Mouse (Mus musculus): Measurements from ENCODE around the gene Dusp7.

Dusp7 gene

GRCm38 (mm10) chr9:106392828-106393527 lies 24.5 kb downstream of the Dusp7 start:
- no peak for DNase-seq (ENCODE audit: low spot score)

- DNase-seq (ENCODE audit: low spot score) = no peak
These were observed 25.1 kb downstream of the Dusp7 start for GRCm38 (mm10) chr9:106393548-106393947.

GRCm38 (mm10) chr9:106394649-106395602 lies 26.5 kb downstream of the Dusp7 start:
- no peak for DNase-seq (ENCODE audit: low spot score)

DNA sequence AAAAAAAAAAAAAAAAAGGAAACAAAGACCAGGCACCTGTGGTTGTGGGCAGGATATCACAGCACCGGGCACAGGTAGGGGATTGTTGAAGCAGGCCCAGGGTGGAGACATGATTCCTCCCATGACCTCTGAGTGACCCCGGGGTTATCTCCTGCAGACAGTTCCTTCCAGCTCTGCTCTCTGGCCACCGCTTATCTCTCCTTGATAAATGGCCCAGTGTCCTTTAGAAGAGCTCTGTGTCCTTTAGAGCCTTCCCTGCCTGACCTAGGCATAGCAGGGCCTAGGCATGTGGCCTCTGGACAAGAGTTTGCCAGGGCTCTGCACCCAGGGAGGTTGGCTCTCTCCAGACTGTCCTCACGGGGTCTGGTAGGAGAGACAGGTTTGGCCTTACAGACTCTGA lies 29.3 kb downstream of the Dusp7 start:
- DNase-seq (ENCODE audit: low spot score) = no peak

- DNase-seq (ENCODE audit: low spot score) = no peak
These were observed 30.4 kb downstream of the Dusp7 start for GRCm38 (mm10) chr9:106398667-106399311.

- DNase-seq (ENCODE audit: low spot score) = no peak
These were observed 31.4 kb downstream of the Dusp7 start for GRCm38 (mm10) chr9:106399808-106400207.

GRCm38 (mm10) chr9:106402149-106402548 lies 33.7 kb downstream of the Dusp7 start:
- no peak for DNase-seq (ENCODE audit: low spot score)

DNA sequence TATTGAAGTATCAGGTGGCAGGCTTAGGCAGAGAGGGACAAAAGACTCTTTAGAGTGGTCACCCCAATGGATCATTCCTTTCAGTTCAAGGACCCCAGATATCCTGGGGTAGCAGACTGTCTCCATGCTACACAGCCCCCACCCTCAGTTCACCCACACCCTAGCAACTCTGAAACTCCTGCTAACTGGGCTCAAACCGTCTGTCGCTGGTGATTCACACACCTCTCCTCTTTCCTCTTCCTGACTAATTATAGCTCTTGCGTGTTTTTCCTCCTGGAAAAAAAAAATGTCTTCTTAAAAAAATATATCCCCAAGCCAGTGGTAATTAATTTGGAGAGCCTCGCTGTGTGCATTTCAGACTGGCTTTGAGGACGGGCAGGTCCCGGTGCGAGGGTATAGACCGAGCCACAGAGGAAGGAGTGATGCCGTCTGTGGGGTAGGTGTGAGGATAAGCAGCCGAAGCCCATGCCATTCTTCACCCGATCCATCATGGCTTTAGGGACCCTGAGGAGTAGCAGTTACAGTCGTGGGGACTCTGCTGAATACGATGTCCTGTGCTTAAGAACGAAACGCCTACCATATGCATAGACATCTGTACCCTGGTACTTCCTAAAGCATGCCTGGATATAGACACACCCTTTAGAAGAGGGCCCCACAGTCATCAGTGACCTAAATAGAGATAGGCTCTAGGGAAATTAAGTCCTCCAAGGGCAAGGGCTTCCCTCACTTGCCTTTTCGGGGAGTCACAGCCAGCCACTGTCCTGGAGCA lies 34.4 kb downstream of the Dusp7 start:
- DNase-seq (ENCODE audit: low spot score) = no peak

- DNase-seq (ENCODE audit: low spot score) = peak; percentile 58
These were observed 36.8 kb downstream of the Dusp7 start for GRCm38 (mm10) chr9:106405275-106405674.

GRCm38 (mm10) chr9:106406443-106407078 lies 38.1 kb downstream of the Dusp7 start:
- peak; percentile 55 for DNase-seq (ENCODE audit: low spot score)

DNA sequence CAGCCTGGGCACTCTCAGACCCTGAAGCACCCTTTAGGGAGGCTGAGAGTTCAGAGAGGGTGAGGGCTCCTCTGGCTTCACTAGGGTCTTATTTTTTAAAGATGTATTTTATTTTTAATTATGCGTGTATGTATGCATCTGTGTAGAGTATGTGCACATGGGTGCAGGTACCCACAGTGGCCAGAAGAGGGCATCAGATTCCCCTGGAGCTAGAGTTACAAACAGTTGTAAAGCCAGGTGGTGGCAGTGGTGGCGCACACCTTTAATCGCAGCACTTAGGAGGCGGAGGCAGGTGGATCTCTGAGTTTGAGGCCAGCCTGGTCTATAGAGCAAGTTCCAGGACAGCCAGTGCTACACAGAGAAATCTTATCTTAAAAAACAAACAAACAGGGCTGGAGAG lies 40.7 kb downstream of the Dusp7 start:
- no peak for DNase-seq (ENCODE audit: low spot score)

DNA sequence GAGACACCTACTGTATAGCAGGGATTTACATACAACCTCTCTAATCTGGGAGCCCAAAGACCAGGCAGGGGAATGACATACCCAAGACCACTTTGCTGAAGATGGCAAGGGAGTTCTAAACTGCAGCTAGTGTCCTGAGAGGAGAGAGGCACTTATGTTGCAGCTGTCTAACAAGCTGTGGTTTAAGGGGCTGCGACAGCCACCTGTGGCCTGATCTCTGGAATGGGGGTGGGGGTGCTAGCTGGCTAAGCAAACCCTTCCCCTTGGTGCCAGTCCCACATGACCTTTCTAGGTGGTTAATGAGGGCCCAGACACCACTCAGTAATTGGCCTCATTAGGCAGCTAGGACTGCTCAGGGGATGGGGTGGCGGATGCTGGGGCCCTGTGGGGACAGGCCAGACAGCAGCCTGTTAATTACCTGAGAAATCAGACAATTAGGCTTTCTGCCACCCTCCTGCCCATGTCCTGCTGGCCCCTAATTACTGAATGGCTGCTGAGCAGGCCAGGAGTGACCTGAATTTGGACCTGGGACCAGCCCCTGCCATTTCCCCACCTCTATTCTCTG lies 41.7 kb downstream of the Dusp7 start:
- DNase-seq (ENCODE audit: low spot score) = no peak

DNA sequence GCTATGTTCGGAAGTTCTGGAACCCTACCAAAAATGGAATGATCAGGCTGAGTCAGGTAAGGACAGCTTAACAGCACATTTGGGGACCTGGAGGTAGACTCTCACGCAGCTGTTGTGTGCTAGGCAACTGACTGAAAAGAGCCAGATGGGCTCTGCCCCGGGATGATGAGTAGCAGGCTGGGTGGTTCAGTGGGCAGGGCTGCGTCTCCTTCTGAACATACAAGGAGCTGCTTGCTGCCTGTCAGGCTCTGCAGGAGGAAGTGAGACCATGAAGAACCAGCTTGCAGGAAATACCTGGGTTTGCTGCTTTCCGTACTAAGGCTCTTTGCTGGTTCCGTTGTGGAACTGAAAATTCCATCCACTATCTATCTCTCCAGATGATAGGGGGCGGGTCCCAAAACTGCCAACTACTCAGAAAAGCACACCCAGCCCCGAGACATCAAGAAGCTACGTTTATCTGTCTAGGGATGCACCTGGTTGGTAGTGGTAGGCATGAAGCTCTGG lies 42.7 kb downstream of the Dusp7 start:
- no peak for DNase-seq (ENCODE audit: low spot score)

- DNase-seq (ENCODE audit: low spot score) = no peak
These were observed 43.3 kb downstream of the Dusp7 start for GRCm38 (mm10) chr9:106411729-106412128.

DNA sequence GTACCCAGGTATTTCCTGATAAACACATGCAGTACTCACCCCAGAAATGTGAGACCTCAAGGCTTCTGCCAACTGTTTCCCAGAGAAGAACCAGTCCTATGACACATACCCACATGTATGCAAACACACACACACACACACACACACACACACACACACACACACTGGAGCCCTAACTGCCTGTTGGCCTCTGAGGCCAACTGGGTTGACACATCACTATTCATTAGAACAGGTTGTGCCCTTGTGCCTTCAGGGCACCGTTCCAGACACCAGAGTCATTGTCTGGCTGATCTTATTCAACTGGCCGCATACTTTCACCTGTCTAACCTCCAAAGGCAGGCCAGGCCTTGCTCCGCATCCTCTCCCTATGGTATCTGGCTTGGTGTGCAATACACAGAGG lies 43.8 kb downstream of the Dusp7 start:
- DNase-seq (ENCODE audit: low spot score) = no peak

GRCm38 (mm10) chr9:106413606-106414005 lies 45.2 kb downstream of the Dusp7 start:
- DNase-seq (ENCODE audit: low spot score) = no peak

DNA sequence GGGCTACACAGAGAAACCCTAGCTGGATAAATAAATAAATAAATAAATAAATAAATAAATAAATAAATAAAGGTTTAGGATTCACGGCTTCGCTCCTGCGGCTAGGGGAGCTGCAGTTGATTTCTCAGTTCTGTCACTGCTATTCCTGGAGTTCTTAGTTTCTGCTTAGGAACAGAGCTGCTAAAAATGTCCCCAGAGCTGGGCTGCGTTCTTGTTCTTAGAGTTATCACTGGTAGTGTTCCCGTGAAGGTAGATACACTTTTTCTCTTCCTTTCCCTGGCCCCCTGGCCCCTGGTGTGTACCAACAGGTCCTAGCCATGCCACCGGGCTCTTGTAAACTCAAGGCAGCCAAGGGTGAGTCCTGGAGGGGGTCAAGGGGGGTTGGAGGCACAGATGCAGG lies 48.4 kb downstream of the Dusp7 start:
- no peak for DNase-seq (ENCODE audit: low spot score)

DNA sequence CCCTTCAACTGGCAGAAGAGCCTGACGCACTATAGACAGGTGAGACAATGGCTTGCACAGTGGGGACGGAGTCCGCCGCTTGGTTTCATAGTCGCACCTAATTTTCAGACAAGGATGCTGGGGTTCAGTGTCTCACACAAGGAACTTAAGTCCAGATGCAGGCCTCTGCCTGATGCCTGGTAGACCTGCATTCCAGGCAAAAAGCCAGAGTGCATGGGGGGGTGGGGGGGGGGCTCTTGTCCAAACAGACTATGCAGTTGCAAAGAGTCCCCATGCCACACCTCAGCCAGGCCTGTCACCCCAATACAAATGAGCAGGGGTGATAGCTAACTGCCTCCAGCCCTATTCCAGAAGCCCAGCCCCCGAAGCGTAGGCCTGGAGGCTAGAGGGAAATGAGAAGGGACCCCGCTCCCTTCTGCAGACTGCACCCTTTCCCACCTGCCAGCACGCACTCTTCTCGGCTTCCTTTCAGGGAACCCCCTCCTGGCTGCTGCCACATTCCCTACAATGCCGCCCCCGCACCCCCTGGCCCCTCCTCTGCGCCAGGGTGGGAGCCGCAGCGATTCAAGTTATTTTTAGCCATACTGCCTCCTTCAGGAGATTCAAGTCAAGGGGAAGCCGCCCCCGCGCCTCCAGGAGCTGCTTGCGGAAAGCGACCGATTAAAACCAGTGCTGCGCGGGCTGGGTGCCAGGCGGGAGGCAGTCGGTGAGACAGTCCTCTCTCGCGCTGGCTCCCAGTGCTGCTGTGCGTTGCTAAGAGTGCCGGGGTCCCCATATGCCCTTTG lies 49.6 kb downstream of the Dusp7 start:
- peak; percentile 64 for DNase-seq (ENCODE audit: low spot score)

DNA sequence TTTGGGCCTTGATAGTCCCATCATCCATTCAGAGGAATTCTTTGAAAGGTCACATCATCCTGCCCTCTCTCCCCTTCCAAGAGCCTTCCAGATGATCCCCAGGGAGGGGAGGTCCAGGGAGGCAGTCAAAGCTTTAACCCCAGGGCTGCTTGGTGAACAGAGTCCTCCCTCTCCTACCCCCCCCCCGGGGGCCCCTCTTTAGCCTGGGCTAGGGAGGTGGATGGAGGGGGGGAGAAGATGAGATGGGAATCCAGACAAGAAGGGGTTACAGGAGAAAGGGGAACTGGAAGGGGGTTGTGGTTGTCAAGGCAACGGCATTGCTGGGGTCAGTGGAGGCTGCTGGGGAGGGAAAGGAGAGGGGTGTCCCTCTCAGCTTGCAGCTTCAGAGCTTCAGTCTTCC lies 52.2 kb downstream of the Dusp7 start:
- DNase-seq (ENCODE audit: low spot score) = no peak
